Mouse (Mus musculus): Measurements from ENCODE around the gene Fhl3. TPM values are rescaled to one million over a fixed set of nuclear protein-coding genes. Genes with fewer than 3 reads are reported as not detected.

Fhl3 gene
- polyA plus RNA-seq, 1 experiment from 2014 or later: 19.5 TPM

- ATAC-seq (ENCODE audit: insufficient number of reproducible peaks, insufficient read depth, low FRiP score, low TSS enrichment, low read depth): peak; percentile 88
Observed at GRCm38 (mm10) chr4:124714545-124715481, 14.3 kb downstream of the Fhl3 start, which contains the start of gene Sf3a3. Gene Sf3a3, plus strand, starts transcription at chr4:124714776.

GRCm38 (mm10) chr4:124719101-124719500 is 18.6 kb downstream of the Fhl3 start:
- H3K27me3 ChIP-seq: no peaks in the 10 kb centered on the region
- no peak overlapping the region for H3K27ac ChIP-seq
- peaks cover 79% of the 10 kb centered on the region for H3K36me3 ChIP-seq
- H3K9ac ChIP-seq: no peak overlapping the region
- peaks cover 14% of the 10 kb centered on the region for H3K4me1 ChIP-seq
- no peak for ATAC-seq (ENCODE audit: insufficient number of reproducible peaks, insufficient read depth, low FRiP score, low TSS enrichment, low read depth)
- no peak overlapping the region for H3K4me2 ChIP-seq
- H3K4me3 ChIP-seq: no peak overlapping the region
- 92% methylated on average over 4 of the region's 4 CpGs for WGBS
- no peaks in the 10 kb centered on the region for H3K9me3 ChIP-seq

More at GRCm38 (mm10) chr4:124714545-124715481, 14.3 kb downstream of the Fhl3 start, which contains the start of gene Sf3a3:
- Histone ChIP-seq H3K9me3 (no peaks in the 10 kb centered on the region), H3K36me3 (peaks cover 39% of the 10 kb centered on the region), H3K27ac (peak within 1 kb of the TSS; percentile 76), H3K4me2 (peak within 1 kb of the TSS; percentile 84), H3K4me1 (peaks cover 28% of the 10 kb centered on the region), H3K27me3 (no peaks in the 10 kb centered on the region), H3K4me3 (peak within 1 kb of the TSS; percentile 97), H3K9ac (peak within 1 kb of the TSS; percentile 96)
- WGBS: under 1% methylated on average over 57 of the region's 57 CpGs

- no peak overlapping the region for H3K4me3 ChIP-seq
- no peak overlapping the region for H3K27ac ChIP-seq
- H3K4me2 ChIP-seq: no peak overlapping the region
- no peaks in the 10 kb centered on the region for H3K9me3 ChIP-seq
- no peaks in the 10 kb centered on the region for H3K4me1 ChIP-seq
- WGBS: 83% methylated on average over 6 of the region's 6 CpGs
- H3K36me3 ChIP-seq: peaks cover 98% of the 10 kb centered on the region
- ATAC-seq (ENCODE audit: insufficient number of reproducible peaks, insufficient read depth, low FRiP score, low TSS enrichment, low read depth): no peak
- no peaks in the 10 kb centered on the region for H3K27me3 ChIP-seq
- H3K9ac ChIP-seq: no peak overlapping the region
Observed at GRCm38 (mm10) chr4:124726121-124726520, 25.6 kb downstream of the Fhl3 start.

- 55% methylated on average over 2 of the region's 2 CpGs for WGBS
- no peak for ATAC-seq (ENCODE audit: insufficient number of reproducible peaks, insufficient read depth, low FRiP score, low TSS enrichment, low read depth)
- H3K9me3 ChIP-seq: no peaks in the 10 kb centered on the region
- H3K4me1 ChIP-seq: 0 out of 2 replicates have a peak, but pooled peaks cover 3% of the 10 kb centered on the region
- peaks cover 18% of the 10 kb centered on the region for H3K36me3 ChIP-seq
- no peak overlapping the region for H3K4me2 ChIP-seq
- no peak overlapping the region for H3K4me3 ChIP-seq
- no peaks in the 10 kb centered on the region for H3K27me3 ChIP-seq
- H3K27ac ChIP-seq: no peak overlapping the region
- no peak overlapping the region for H3K9ac ChIP-seq
Observed at GRCm38 (mm10) chr4:124736952-124737351, 36.5 kb downstream of the Fhl3 start.

GRCm38 (mm10) chr4:124737486-124737885 is 37.0 kb downstream of the Fhl3 start:
- Histone ChIP-seq H3K4me3 (no peak overlapping the region), H3K9ac (no peak overlapping the region), H3K4me2 (no peak overlapping the region), H3K4me1 (peaks cover 7% of the 10 kb centered on the region), H3K27ac (no peak overlapping the region), H3K36me3 (peaks cover 13% of the 10 kb centered on the region), H3K9me3 (no peaks in the 10 kb centered on the region), H3K27me3 (no peaks in the 10 kb centered on the region)
- WGBS: 66% methylated on average over 5 of the region's 5 CpGs
- no peak for ATAC-seq (ENCODE audit: insufficient number of reproducible peaks, insufficient read depth, low FRiP score, low TSS enrichment, low read depth)

GRCm38 (mm10) chr4:124738013-124738412 is 37.5 kb downstream of the Fhl3 start:
- H3K27me3 ChIP-seq: no peaks in the 10 kb centered on the region
- no peaks in the 10 kb centered on the region for H3K9me3 ChIP-seq
- H3K4me3 ChIP-seq: no peak overlapping the region
- H3K27ac ChIP-seq: no peak overlapping the region
- no peak for ATAC-seq (ENCODE audit: insufficient number of reproducible peaks, insufficient read depth, low FRiP score, low TSS enrichment, low read depth)
- H3K4me1 ChIP-seq: peaks cover 10% of the 10 kb centered on the region
- 61% methylated on average over 4 of the region's 4 CpGs for WGBS
- H3K9ac ChIP-seq: no peak overlapping the region
- H3K4me2 ChIP-seq: no peak overlapping the region
- H3K36me3 ChIP-seq: peaks cover 9% of the 10 kb centered on the region

GRCm38 (mm10) chr4:124738783-124739182 is 38.3 kb downstream of the Fhl3 start:
- Histone ChIP-seq H3K9me3 (no peaks in the 10 kb centered on the region), H3K27ac (no peak overlapping the region), H3K27me3 (no peaks in the 10 kb centered on the region), H3K4me3 (no peak overlapping the region), H3K36me3 (peaks cover under 1% of the 10 kb centered on the region), H3K9ac (no peak overlapping the region), H3K4me1 (peaks cover 10% of the 10 kb centered on the region), H3K4me2 (no peak overlapping the region)
- ATAC-seq (ENCODE audit: insufficient number of reproducible peaks, insufficient read depth, low FRiP score, low TSS enrichment, low read depth): no peak
- 55% methylated on average over 1 of the region's 1 CpGs for WGBS

- Histone ChIP-seq H3K9ac (peak within 1 kb of the TSS; percentile 80), H3K27me3 (no peaks in the 10 kb centered on the region), H3K4me3 (peak within 1 kb of the TSS; percentile 62), H3K27ac (peak within 1 kb of the TSS; percentile 11; the same call in 1 of the 2 replicates), H3K36me3 (0 out of 2 replicates have a peak, but pooled peaks cover 12% of the 10 kb centered on the region), H3K4me2 (peak within 1 kb of the TSS; percentile 71), H3K4me1 (peaks cover 10% of the 10 kb centered on the region), H3K9me3 (no peaks in the 10 kb centered on the region)
- whole genome bisulfite sequencing: 15% methylated on average over 25 of the region's 25 CpGs
- peak; percentile 76 for ATAC-seq (ENCODE audit: insufficient number of reproducible peaks, insufficient read depth, low FRiP score, low TSS enrichment, low read depth)
Observed at GRCm38 (mm10) chr4:124741376-124742343, 41.2 kb downstream of the Fhl3 start, which contains the start of gene Inpp5b. Gene Inpp5b, plus strand, starts transcription at chr4:124741850.

GRCm38 (mm10) chr4:124742839-124743238 is 42.3 kb downstream of the Fhl3 start:
- H3K4me3 ChIP-seq: no peak overlapping the region
- peaks cover 18% of the 10 kb centered on the region; the same call in 1 of the 2 replicates for H3K36me3 ChIP-seq
- H3K9me3 ChIP-seq: no peaks in the 10 kb centered on the region
- H3K4me1 ChIP-seq: peaks cover 10% of the 10 kb centered on the region
- peak overlapping the region; percentile 71; the same call in 1 of the 2 replicates for H3K4me2 ChIP-seq
- H3K9ac ChIP-seq: no peak overlapping the region
- no peak for ATAC-seq (ENCODE audit: insufficient number of reproducible peaks, insufficient read depth, low FRiP score, low TSS enrichment, low read depth)
- no peaks in the 10 kb centered on the region for H3K27me3 ChIP-seq
- no peak overlapping the region for H3K27ac ChIP-seq
- 86% methylated on average over 11 of the region's 11 CpGs for WGBS

- Histone ChIP-seq H3K36me3 (peaks cover 22% of the 10 kb centered on the region; the same call in 1 of the 2 replicates), H3K4me3 (no peak overlapping the region), H3K27ac (no peak overlapping the region), H3K27me3 (no peaks in the 10 kb centered on the region), H3K4me1 (peaks cover 12% of the 10 kb centered on the region), H3K9ac (no peak overlapping the region), H3K4me2 (no peak overlapping the region), H3K9me3 (no peaks in the 10 kb centered on the region)
- whole genome bisulfite sequencing: 76% methylated on average over 7 of the region's 7 CpGs
- ATAC-seq (ENCODE audit: insufficient number of reproducible peaks, insufficient read depth, low FRiP score, low TSS enrichment, low read depth): no peak
Observed at GRCm38 (mm10) chr4:124746577-124746976, 46.1 kb downstream of the Fhl3 start.

GRCm38 (mm10) chr4:124747851-124748250 is 47.4 kb downstream of the Fhl3 start:
- Histone ChIP-seq H3K27me3 (0 out of 2 replicates have a peak, but pooled peaks cover 7% of the 10 kb centered on the region), H3K27ac (no peak overlapping the region), H3K9me3 (no peaks in the 10 kb centered on the region), H3K4me3 (no peak overlapping the region), H3K4me2 (no peak overlapping the region), H3K36me3 (peaks cover 22% of the 10 kb centered on the region; the same call in 1 of the 2 replicates), H3K9ac (no peak overlapping the region), H3K4me1 (peaks cover 15% of the 10 kb centered on the region)
- no peak for ATAC-seq (ENCODE audit: insufficient number of reproducible peaks, insufficient read depth, low FRiP score, low TSS enrichment, low read depth)
- WGBS: 55% methylated on average over 4 of the region's 4 CpGs

All from embryonic facial prominence, embryonic 13.5 days (tissue).